Mouse (Mus musculus) layer of hippocampus, adult 8-10 months (tissue): Measurements from ENCODE around the gene Nkx1-2. TPM values are rescaled to one million over a fixed set of nuclear protein-coding genes. Genes with fewer than 3 reads are reported as not detected.

Experiments
- DNase-seq, 2 experiments: peaks; one replicate each; pipeline ENCODE4 v3.0.0; 2022; ENCODE audit warnings: low spot score in 2 of 2
- total RNA-seq, 4 experiments: library from RNA; stranded (reverse); gene quantifications; 2 replicates each; pipeline ENCODE4 v1.2.4; 2022

Nkx1-2 gene
- total RNA-seq: under 1 TPM in 1 of 4 experiments, not detected in 3; 0.14 TPM

DNA sequence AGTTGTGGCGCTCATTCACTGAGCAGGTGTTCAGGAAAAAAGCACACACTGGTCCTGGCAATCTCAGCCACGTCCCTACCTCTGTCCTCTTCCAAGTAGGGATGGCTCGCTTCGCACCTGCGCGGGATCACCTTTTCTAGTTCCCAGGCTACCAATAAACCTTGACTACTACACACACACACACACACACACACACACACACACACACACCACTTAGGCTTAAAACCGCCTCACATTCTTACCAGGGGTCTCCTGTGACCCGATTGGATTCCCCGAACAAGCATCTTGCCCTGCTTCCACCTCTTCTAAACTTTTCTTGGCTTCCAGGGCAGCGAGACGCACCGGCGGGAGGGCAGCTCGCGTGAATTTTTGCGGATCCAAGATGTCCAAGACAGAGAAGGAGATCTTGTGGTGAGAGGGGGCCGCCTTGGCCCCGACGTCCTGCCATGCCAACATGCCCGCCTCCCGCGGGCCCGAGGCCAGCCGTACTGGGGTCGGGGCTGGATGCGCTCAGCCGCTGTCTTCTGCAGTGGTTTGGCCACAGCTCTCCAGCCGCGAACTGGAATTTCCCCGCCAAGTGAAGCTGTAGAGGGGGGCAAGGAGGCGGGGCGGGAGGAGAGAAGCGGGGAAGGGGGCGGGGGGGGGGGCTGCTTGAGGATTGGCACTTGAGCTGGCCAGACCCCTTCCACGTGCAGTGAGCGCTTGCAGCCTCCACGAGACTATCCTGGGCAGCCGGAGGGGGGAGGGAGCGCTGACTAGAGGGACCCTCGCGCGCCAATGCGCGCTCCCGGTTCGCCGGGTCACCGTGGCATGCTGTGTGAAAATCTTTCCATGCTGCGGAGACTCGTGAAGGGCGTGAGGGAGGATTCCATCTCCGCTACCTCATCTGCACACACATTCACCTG lies at the start of gene Nkx1-2:
Gene Nkx1-2, minus strand, starts transcription at position 567 of the 905 bp plus-strand sequence.
- DNase-seq: no peak

- DNase-seq: no peak
These were observed 47.1 kb upstream of the Nkx1-2 start for GRCm38 (mm10) chr7:132646514-132646913.

DNA sequence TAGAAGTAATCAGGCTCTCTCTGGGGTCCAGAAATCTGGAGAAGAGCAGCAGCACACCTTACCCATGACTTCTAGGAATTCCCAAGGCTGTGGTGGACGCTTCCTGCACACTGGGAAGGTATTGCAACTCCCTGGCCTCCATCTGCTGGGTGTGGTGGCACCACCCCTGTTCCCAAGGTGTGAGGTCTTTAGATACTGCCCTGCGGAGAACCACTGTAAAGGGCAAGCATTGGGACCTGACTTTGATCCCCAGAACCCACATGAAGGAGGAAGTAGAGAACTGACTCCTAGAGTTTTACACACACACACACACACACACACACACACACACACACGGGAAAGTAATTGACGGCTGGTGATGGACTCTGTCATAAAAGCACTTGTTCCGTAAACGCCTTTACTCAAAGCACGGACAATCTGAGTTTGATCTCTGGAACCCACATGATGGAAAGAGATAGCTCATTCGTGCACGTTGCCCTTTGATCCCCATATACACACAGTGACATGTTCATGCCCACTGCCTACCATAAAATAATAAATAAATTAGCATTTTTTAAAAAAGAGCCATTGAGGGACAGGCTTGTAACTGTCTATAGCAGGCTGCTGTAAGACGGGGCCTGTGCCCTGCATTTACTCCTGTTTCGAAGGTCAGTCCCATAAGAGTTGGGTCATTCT lies 45.3 kb upstream of the Nkx1-2 start:
- DNase-seq: no peak

- DNase-seq: no peak
These were observed 42.2 kb upstream of the Nkx1-2 start for GRCm38 (mm10) chr7:132641606-132642005.

- no peak for DNase-seq
These were observed 41.5 kb upstream of the Nkx1-2 start for GRCm38 (mm10) chr7:132640946-132641345.

DNA sequence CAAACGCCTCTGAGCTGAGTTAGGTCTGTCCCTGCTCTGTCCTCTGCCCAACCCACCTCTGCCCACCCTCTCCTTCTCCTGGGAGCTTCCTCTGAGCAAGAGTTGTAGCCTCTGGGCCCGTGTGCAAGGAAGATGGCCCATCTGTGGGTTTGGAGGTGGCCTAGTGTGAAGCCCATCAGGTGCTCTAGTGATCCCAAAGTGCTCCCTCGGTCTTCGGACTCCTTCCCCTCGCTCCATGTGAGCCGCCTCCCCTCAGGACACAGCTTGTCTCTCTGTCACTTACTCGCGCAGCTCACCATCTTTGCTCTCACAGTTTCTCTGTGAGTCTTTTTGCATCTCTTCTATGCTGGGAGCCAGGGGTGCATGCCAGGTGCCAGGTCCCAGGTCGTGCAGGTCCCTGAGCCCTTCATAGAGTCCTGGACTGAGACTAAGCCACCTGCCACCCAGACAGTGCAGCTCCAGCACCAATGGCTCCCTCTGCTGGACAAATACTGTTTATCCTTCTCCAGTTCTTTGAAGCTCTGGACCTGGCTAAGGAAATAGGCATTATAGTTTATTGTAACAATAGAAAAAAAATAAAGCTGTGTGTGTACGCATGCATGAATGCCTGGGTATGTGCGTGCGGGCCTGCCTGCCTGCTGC lies 39.1 kb upstream of the Nkx1-2 start:
- DNase-seq: no peak

DNA sequence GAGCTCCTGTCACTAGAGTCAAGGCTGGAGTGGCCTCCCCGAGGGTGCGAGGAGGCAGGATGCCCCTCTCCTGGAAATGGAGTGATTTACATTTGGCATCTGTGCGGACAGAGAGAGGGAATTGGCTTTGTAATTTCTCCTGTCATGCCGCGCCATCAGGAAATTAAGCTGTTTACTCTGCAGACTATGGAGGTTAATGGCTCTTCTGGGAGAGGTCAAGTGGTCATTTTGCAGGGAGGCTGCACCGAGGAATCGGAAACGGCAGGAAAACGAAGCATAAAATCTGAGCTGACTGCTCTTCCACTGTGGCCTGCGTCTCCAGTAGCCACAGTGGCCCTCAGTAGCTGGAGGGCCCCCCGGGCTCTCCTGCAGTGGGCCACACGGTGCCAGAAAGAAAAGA lies 37.9 kb upstream of the Nkx1-2 start:
- no peak for DNase-seq

GRCm38 (mm10) chr7:132631313-132631712 lies 31.9 kb upstream of the Nkx1-2 start:
- peak; percentile 64 to 69 for DNase-seq

- no peak for DNase-seq
These were observed 28.0 kb upstream of the Nkx1-2 start for GRCm38 (mm10) chr7:132627448-132627847.

- DNase-seq: no peak
These were observed 26.7 kb upstream of the Nkx1-2 start for GRCm38 (mm10) chr7:132626174-132626573.

- no peak for DNase-seq
These were observed 24.7 kb upstream of the Nkx1-2 start for GRCm38 (mm10) chr7:132624161-132624560.

- DNase-seq: no peak
These were observed 20.8 kb upstream of the Nkx1-2 start for GRCm38 (mm10) chr7:132619975-132620918.

- no peak for DNase-seq
These were observed 20.1 kb upstream of the Nkx1-2 start for GRCm38 (mm10) chr7:132619549-132619948.

DNA sequence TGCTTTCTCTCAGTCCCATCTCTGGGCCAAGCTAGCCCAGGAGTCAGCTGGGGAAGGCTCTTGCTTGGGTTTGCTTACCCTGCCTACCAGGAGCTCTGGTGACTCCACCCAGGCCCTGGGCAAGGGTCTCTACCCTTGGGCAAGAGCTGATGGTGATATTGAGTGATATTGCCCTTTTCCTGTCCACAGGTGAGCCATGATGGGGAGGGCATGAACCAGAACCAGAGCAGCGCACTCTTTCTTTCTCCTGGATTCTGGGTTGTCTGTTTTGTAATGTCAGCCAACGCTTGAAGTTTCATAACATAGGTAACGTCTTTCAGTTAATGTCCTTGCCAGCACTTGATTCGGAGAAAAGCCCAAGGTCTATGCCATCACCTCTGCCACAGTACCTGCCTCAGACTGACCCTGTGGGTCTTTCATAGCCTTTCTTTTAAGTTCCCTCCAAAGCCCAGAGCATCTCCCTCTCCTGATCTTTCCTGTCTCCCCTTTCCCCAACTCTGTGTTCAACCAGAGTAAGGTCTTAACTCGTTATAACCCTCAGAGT lies 17.7 kb upstream of the Nkx1-2 start:
- DNase-seq: no peak

- no peak for DNase-seq
These were observed 17.0 kb upstream of the Nkx1-2 start for GRCm38 (mm10) chr7:132616391-132616790.

- no peak for DNase-seq
These were observed 15.9 kb upstream of the Nkx1-2 start for GRCm38 (mm10) chr7:132615346-132615745.

GRCm38 (mm10) chr7:132611530-132611929 lies 12.1 kb upstream of the Nkx1-2 start:
- DNase-seq: no peak

GRCm38 (mm10) chr7:132610468-132611318 lies 11.3 kb upstream of the Nkx1-2 start, which contains the start of gene Lhpp:
Gene Lhpp (plus strand): TSS chr7:132610638.
- peak; percentile 57 to 77 for DNase-seq

GRCm38 (mm10) chr7:132608316-132609020 lies 9.0 kb upstream of the Nkx1-2 start:
- no peak for DNase-seq
